Mouse (Mus musculus): Measurements from ENCODE around the gene Tmem199.
"Not testable (repeated sequence)": the region's sequence is repeated elsewhere in the genome, so short reads cannot be mapped to it uniquely, and the experiment has no call there.

The Tmem199 gene

DNA sequence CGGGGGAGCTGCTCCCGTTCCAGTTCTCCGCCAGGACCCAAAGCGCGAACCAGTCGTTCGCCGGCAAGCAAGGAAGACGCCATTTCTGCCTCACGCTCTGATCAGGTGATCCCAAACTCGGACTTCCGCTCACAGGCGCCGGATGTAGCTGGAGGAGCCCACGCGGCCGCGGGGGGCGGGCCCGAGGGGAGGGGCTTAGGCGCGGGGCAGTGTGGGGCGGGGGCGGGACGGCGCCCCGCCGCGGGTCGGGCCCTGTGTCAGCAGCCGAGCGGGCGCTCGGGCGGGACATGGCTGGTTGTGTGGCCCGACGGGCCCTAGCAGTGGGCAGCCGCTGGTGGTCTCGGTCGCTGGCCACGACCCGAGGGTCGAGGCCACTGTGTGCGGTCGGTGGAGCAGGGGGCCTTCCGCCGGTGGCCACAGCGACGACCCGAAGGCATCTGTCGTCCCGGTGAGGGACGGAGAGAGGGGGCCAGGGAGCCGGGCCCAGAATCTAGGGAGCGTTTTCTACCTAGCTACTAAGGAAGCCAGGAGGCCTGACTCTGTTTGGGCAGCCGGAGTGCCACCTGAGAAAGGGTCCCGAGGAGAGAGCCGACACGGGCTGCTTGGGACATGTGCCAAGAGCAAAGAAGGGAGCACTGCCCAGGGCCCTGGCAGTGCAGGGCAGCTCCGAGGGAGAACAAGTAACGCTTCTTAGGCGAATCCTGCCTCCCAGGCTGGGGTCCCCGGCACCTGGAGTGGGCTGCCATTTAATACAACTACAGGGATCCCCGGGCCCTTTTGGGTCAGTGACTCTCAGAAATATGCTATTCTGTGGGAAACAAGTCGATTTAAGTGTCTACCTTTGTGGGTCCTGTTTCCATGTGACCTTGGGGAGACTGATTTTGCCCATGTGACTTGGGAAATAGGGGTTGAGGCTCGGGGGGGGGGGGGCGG is at the start of gene Tmem199, which contains the start of gene Poldip2:
TSS of gene Tmem199 (minus strand) at position 148 of the 933 bp plus-strand sequence.
TSS of gene Poldip2 (plus strand) at position 169 of the 933 bp plus-strand sequence.
- peak; percentile 94 for DNase-seq (ENCODE audit: low spot score)

DNA sequence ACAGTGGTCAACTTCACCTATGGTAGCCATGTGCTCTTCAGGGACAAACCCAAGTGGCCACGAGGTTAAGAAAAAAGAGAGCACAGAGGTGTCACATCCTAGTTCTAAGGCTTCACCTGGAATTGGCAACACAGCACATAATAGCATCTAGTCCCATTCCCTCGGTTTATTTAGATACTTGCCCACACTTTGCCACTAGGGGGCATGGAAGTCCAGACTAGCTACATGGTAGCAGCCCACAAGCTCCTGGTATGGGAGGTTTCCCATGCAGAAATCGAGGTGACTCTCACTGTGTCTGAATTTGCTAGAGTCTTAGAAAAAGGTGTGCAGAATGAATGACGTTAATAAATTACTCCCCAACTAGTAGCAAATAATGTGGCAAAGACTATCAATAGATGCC is 48.5 kb upstream of the Tmem199 start:
- peak; percentile 76 for DNase-seq (ENCODE audit: low spot score)

DNA sequence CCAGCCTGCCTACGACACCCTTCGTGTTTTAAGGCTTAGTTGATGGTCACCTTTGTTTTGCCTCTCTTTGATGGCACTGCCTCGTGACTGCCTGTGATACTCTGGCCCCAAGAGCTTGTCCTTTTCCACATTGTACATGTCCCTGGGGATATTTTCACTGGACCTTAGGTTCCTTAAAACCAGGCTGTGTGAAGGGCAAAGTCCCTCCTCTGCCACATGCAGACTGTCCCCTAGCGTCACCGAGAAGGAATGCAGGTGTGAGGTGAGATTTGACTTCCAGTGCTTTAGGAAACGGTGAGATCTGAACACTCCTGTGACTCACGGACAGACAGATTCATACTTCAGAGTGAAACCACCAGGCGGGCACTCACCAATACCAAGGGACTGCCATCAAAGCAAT is 45.3 kb upstream of the Tmem199 start:
- no peak for DNase-seq (ENCODE audit: low spot score)

DNA sequence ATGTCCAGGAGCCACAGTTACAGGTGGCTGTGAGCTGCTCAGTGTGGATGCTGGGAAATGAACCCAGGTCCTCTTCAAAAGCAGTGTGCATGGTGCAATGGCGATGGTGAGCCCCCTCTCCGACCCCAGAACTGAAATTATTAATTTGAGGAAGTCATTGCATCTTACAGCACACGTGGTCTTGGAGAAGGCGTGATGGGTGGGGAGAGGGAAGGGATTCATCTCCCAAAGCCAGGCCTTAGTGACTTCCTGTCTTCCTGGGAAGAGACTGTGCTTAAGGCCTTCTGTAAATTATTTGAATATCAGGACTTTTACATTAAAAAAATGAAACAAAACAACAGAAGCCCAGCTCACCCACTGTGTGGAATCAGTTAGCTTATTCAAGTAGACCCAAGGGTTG is 44.1 kb upstream of the Tmem199 start:
- no peak for DNase-seq (ENCODE audit: low spot score)

DNA sequence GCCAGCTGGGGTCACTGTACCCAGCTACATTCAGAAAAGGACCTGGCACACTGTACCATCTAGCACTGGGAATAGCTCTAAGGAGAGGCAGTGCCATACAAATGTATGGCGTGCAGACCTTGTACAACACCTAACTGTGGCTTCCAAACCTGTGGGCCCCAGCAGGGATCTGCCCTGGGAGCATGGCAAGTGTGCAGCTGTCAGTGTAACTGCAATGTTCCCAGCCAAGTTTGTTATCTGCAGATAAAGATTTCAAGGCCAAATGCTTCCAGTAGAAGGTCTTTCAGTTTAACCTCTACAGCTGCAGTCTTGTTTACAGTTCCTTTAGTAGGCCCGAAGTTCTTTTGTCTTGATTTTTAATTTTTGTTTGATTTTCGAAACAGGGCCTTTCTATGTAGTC is 43.7 kb upstream of the Tmem199 start:
- DNase-seq (ENCODE audit: low spot score) = no peak

DNA sequence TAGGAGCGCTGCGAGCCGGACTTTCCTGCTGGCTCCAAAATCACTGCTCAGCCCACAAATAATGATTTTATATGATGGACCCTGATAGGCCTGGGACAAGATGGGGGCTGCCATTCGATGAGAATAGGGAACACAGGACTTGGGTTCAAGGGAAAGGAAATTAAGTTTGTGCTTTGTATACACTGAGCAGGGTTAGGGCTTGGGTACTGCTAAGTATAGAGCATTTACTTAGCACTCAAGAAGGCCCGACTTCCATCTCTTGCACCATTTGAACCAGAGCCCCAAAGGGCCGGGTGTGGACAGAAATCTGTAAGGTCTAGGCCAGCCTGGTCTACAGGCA is 39.1 kb upstream of the Tmem199 start:
- no peak for DNase-seq (ENCODE audit: low spot score)

DNA sequence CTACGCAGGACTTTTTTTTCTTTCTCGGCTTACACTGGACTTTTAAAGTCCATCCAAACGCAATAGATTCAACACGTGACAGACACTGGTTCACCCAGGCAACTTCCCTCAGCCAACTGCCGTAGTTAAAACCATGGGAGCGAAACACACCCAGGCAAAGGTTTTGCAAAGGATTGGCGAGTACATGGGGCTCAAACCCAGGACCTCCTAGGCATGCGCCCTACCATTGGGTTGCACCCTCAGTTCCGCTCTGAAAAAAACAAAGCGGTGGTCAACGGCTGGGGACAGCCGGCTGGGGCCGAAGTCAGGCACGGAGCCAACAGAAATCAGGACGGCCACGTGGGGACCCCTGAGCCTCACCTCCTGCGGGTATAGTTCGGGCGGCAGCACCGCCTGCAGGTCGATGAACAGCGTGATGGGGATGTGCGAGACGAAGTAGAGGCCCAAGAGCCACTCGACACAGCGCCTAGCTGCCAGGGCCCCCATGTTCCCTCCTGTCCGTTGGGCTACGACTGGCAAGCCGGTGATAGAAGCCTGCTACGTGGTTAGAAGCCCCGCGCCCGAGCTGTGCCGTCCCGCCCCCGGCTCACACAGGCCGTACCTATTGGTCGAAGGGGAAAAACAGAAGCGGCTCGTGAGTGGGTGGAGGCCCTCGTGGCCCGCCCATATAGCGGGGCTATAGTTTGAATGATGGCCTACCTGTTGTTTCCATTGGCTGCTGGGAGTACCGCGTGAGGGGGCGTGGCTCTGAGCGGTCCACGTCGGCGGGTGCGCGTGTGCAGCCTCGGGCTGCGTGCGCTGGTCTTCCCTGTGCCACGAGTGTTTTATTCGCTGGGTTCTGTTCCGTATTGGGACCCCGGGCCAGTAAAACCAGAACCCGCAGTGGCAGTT is 38.4 kb upstream of the Tmem199 start, which contains the start of gene Tmem97:
TSS of gene Tmem97 (minus strand) at position 610 of the 891 bp plus-strand sequence.
- DNase-seq (ENCODE audit: low spot score) = peak; percentile 96

DNA sequence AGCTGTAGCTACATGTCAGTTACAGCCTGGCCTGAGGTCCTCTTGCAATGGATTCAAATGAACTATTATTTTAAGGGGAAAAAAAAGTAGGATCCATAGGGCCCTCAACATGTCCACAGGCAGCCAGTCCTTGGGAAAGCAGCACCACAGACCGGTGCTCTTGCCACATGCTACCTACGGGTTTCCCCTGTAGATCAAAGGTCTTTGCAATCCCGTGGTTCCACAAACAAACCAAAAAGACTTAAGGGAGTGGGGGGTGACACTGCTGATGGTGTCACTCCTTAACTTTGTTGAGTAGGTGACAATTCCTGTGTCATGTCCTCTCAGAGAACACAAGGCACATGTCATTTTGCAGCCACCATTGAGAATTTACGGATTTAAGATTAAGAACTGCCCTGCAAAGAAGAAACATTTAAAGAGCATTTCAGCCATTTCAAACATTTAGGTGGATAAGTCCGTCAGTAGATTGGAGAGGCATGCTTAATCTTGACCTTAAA is 37.6 kb upstream of the Tmem199 start:
- no peak for DNase-seq (ENCODE audit: low spot score)

DNA sequence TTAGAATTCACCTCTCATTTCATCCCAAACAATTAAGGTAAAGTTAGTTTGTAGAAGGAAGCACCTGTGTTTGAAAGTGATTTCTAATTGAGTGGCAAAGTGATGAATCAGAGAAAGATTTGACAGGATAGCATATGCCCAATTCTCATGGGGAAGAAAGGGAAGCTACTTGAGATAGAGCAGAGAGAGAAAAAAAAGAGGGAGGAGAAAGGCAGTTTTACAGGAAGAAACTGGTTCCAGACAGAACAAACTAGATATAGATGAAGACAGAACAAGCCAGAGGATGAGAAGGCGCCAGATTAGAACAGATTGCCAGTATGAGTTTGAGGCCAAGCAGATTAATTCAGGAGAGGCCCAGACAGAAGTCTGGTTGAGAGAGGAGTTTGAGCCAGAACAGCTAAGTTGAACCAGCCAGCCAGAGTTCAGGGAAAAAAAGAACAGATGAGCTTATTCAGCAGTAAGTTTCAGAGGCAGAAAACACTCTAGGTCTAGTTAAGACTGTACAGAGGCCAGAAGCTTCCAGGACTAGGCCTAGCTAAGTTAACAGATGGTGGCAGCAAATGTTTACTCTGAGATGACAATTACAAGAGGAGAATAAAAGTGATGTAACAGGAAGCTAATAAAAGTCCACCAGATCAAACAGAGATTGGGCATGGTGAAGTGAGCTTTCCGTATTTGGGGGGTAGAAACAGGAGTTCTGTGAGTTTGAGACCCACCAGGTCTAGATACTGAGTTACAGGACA is 35.9 kb upstream of the Tmem199 start:
- no peak for DNase-seq (ENCODE audit: low spot score)

DNA sequence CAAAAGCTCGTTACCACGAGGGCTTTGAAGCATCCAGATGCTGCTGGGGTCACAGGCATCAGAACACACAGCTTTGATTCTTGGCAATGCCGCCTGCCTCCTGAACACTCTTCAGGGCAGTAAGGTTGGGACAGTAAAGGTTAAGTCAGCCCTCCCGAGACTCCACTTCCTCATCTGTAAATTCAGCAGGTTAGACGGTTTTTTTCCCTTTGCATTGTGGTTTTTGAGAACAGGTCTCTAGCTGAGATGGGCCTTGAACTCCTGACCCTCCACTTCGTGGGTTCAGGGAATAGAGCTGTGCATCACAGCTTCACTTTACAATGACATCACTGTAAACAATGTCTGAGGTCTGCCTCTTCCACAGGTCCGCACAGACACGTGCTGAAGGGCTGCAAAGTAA is 33.2 kb upstream of the Tmem199 start:
- no peak for DNase-seq (ENCODE audit: low spot score)

DNA sequence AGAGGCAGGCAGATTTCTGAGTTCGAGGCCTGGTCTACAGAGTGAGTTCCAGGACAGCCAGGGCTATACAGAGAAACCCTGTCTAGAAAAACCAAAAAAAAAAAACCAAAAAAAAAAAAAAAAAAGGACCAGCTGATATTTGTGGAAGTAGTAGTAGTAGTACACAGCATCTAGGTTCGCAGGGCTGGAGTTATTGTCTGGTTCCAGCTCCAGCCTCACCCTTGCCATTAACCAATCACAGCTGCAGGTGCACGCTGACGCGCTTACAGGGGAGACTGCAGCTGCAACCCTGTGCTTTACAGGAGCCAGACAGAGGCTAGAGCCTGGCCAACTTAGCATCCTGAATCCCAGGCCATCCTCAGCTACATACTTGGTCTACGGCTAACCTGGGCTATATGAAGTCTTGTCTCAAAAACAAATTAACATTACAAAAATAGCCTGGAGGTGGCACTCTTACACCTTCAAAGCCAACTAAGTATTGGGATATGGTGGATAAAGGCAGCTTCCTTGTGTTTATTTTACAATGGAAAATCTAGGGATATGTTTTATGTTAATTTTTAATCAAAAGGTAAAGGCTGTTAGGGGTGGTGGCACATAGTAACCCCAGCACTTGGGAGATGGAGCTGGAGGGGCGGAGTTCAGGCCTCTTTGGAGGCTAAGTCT is 32.6 kb upstream of the Tmem199 start:
- peak; percentile 34 for DNase-seq (ENCODE audit: low spot score)

DNA sequence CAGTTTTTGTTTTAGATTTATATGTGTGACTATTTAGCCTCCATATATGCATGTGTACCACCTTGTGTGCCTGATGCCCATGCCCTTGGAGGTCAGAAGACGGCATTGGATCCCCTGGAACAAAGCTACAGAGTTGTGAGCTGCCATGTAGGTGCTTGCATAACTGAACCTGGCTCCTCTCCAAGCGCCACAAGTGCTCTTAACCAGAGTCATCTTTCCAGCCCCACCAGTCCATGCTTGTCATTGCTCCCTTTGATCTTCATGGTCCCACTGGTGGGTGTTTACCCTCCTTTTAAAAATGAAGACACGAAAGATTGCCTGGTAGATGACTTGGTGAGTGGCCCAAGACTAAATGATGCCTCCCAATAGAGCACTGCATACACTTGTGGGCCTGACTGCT is 28.4 kb upstream of the Tmem199 start:
- DNase-seq (ENCODE audit: low spot score) = no peak

DNA sequence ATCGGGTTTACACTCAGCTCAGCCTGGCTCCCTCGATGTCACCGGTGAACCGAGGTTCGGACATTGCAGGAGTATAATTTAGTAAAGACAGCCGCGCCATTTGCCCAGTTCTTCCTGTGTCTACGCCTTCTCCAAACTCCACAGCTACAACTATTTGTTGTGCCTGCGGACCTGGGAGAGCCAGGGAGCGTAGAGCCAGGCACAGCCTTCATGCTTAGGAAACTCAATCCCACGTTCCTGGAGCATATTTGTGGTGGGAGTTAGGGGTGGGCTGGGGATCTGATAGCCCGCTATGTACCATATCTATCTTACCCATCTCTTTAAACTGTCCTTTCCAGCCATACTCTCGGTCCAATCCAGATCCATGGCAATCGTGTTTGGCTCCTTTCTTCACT is 24.7 kb upstream of the Tmem199 start:
- no peak for DNase-seq (ENCODE audit: low spot score)

DNA sequence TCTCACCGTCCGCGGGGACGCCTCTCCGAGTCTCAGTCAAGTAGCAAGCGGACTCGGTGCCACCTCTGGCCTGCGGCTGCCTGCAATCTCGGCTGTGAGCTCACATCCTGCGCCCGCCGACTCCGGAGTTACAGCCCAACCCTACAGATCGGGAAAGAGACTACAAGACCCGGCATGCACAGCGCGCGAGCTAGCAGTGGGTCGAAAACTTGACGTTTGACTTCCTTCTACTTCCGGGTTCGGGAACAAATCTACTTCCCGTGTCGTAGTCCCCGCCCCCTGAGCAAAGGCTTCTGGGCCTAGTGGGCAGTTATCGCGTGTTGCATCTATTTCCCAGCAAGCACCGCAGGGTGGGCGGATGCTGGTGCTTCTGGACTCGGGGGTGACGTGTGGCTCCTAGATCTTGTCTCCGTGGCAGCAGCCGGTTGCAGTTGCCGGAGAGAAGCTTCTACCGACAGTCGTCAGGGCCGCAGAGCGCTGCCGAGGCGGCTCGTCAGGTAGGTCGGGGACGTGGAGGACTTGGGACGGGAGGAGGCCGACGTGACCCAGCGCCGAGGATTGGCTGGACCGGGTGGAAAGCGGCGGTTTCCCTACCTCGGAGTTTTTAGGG is 24.2 kb upstream of the Tmem199 start, which contains the start of the genes Tnfaip1 and Ift20:
TSS of gene Tnfaip1 (minus strand) at position 253 of the 610 bp plus-strand sequence.
TSS of gene Ift20 (plus strand) at position 282 of the 610 bp plus-strand sequence.
- DNase-seq (ENCODE audit: low spot score) = peak; percentile 98

DNA sequence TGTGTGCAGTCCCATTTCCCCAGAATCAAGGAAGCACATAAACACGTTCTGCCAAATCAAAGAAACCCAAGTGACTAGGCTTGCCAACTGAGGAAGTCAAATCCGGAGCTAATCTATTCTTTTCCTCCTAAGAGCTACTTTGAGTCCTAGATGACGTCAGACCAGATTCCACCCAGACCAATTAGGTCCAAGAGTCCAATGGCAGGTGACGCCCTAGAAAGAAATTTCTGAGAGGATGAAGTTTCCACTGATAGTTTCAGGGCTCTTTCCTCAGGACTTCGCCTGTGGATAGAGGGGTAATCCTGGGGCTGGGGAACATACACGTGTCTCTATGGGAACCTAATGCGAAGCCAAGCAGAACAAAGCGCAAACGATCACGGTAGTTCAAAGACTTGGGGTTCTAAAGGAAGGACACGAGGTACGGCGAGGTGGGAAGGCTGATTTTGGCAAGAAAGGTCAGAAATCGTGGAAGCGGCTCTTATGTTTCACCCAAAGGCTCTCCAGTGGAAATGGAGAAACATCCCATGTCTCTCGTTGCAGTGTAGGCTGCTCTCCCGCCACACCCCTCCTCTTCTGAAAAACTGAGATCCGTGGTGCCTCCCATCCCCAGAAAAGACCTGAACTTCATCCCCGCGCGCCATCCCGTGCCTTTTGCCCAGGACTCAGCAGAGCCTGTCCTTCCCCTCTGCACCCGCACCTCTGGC is 23.6 kb upstream of the Tmem199 start:
- peak; percentile 56 for DNase-seq (ENCODE audit: low spot score)

DNA sequence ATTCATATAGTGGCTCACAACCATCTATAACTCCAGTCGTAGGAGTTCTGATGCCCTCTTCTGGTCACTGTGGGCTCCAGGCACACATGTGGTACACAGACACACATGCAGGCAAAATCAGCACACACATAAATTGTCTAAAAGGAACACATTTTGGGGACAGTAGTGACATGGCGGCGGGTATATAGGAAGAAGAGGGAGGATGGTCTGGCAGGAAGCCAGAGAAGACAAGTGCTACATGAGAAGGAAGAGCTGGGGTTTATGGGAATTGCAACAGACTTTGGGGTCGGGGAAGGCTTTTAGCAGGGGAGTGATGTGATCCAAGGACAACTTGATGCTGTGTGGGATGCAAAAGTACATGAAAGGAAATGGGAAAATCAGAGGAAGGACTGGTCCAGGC is 22.5 kb upstream of the Tmem199 start:
- no peak for DNase-seq (ENCODE audit: low spot score)

DNA sequence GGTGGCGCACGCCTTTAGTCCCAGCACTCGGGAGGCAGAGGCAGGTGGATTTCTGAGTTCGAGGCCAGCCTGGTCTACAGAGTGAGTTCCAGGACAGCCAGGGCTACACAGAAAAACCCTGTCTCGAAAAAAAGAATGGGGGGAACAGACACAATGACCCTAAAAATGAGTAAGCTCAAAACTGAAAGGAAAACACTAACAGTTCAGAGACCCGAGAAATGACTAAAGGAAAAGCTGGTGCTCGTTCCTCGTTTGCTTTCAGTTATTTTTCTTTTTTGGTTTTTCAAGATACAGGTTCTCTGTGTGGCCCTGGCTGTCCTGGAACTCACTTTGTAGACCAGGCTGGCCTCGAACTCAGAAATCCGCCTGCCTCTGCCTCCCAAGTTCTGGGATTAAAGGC is 19.5 kb upstream of the Tmem199 start:
- DNase-seq (ENCODE audit: low spot score) = not testable (repeated sequence)

DNA sequence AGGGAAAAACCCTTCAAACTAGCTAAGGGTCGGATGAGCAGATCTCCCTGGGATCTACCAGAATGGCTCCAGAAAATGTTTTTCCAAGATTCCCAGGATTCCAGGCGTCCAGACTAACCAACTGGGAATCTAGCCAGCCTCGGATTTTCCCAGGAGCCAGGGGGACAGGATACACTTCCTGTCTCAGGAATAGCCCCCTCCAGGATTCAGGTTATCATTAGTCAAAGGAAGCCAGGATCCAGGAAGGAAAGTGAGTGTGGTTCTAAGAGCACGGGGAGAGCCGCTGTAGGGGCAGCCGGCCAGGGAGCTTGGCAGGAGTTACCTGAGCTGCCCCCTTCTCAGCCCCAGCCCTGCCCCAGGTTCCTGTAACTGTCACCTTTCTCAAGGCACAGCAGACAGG is 19.1 kb upstream of the Tmem199 start:
- DNase-seq (ENCODE audit: low spot score) = no peak

DNA sequence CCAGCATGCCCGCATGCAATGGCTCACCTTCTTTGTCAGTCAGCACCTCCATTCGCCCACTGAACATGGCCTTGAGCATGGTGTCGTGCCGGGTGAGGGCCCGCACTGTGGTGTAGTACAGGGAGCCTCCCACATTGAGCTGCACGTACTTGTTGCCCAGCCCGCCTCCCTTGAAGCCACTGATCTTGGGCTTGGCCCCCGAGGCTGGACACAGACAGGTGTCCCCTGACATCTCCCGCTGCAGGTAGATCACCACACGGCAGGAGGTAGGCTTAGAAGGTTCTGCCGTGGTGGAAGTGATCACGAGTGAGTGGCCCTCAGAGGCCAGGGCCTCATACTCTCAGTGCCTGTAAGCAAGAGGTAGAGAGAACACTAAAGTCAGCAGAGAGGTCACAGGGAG is 18.0 kb upstream of the Tmem199 start:
- DNase-seq (ENCODE audit: low spot score) = no peak

DNA sequence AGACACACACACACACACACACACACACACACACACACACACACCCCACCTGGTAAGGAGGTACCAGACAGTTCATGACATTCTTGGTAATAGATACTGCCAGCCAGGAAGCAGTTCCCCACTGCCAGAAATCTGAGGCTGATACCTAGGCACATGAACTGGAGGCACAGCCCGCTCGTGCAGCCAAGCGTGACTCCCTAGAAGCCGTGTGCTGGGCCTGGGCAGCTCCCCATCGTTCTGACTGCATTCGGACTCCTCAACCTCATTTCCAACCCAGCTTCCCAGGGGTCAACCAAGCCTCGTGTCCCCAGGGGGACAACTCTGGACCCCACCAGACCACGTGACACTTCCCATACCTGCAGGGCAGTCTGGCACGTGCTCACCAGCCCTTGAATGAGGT is 16.7 kb upstream of the Tmem199 start:
- DNase-seq (ENCODE audit: low spot score) = no peak
